Mouse (Mus musculus) liver, embryonic 12.5 days (tissue): ENCODE data around the gene Acot4. TPM values are rescaled to one million over a fixed set of nuclear protein-coding genes. Genes with fewer than 3 reads are reported as not detected.
"Not testable (repeated sequence)": the region's sequence is repeated elsewhere in the genome, so short reads cannot be mapped to it uniquely, and the experiment has no call there.

Experiments
- ATAC-seq: fragments of 200-750 bp; cut with Nextera tagmentation; 2 replicates; pipeline ENCODE4 v1.8.0; 2017; ENCODE audit warnings: moderate number of reproducible peaks, mild to moderate bottlenecking, moderate library complexity
- H3K27ac ChIP-seq: fragments of 300-500 bp; sonication (generic); 2 replicates; pipeline ENCODE4 v1.5.1; 2016; ENCODE audit warnings: mild to moderate bottlenecking
- H3K27me3 ChIP-seq: fragments of 300-500 bp; sonication (generic); replicated peaks from 2 replicates; pipeline ENCODE4 v1.6.1; 2016; ENCODE audit warnings: mild to moderate bottlenecking, moderate library complexity
- H3K36me3 ChIP-seq: fragments of 300-500 bp; sonication (generic); 2 replicates; pipeline ENCODE4 v1.6.1; 2016; ENCODE audit warnings: mild to moderate bottlenecking, moderate library complexity
- H3K4me1 ChIP-seq: fragments of 300-500 bp; sonication (generic); 2 replicates; pipeline ENCODE4 v1.6.1; 2016
- H3K4me2 ChIP-seq: fragments of 300-500 bp; sonication (generic); 2 replicates; pipeline ENCODE4 v1.6.1; 2016; ENCODE audit warnings: mild to moderate bottlenecking, moderate library complexity
- H3K4me3 ChIP-seq: fragments of 300-500 bp; sonication (generic); 2 replicates; pipeline ENCODE4 v1.5.1; 2016; ENCODE audit warnings: mild to moderate bottlenecking, moderate library complexity
- H3K9ac ChIP-seq: fragments of 300-500 bp; sonication (generic); 2 replicates; pipeline ENCODE4 v1.6.1; 2016; ENCODE audit warnings: mild to moderate bottlenecking, moderate library complexity
- H3K9me3 ChIP-seq: fragments of 300-500 bp; sonication (generic); replicated peaks from 2 replicates; pipeline ENCODE4 v1.6.1; 2016; ENCODE audit warnings: mild to moderate bottlenecking, moderate library complexity
- WGBS: fragments of 180-500 bp; shearing (Covaris S2); methylation state at CpG from one replicate; pipeline ENCODE4 v1.1.7; 2016; ENCODE audit not compliant: insufficient replicate concordance; 5-methylcytosine and 5-hydroxymethylcytosine counted together
- polyA plus RNA-seq: library from polyadenylated mRNA; unstranded; fragments of >200 nt; fragmentation: Nextera tagmentation; extraction: Ambion mirVana; gene quantifications from 2 replicates; pipeline ENCODE4 v1.2.1, GENCODE M21; 2016

Acot4 gene
- polyA plus RNA-seq, 1 experiment from 2014 or later = 6.6 TPM

GRCm38 (mm10) chr12:84062336-84062735 lies 24.2 kb downstream of the Acot4 start:
- Histone ChIP-seq H3K27ac (no peak overlapping the region), H3K9me3 (no peaks in the 10 kb centered on the region), H3K36me3 (no peaks in the 10 kb centered on the region), H3K9ac (no peak overlapping the region), H3K4me2 (no peak overlapping the region), H3K4me3 (no peak overlapping the region), H3K4me1 (no peaks in the 10 kb centered on the region), H3K27me3 (peaks cover 20% of the 10 kb centered on the region)
- WGBS = 81% methylated on average over 20 of the region's 20 CpGs
- ATAC-seq = no peak

- H3K36me3 ChIP-seq = no peaks in the 10 kb centered on the region
- H3K9ac ChIP-seq = no peak overlapping the region
- no peak overlapping the region for H3K4me3 ChIP-seq
- H3K9me3 ChIP-seq = no peaks in the 10 kb centered on the region
- no peak for ATAC-seq
- no peaks in the 10 kb centered on the region for H3K4me1 ChIP-seq
- H3K27ac ChIP-seq = no peak overlapping the region
- WGBS = 60% methylated on average over 5 of the region's 5 CpGs
- no peak overlapping the region for H3K4me2 ChIP-seq
- H3K27me3 ChIP-seq = peaks cover 29% of the 10 kb centered on the region
Measured at GRCm38 (mm10) chr12:84063228-84063627, 25.0 kb downstream of the Acot4 start.

GRCm38 (mm10) chr12:84063833-84064232 lies 25.7 kb downstream of the Acot4 start:
- H3K36me3 ChIP-seq = no peaks in the 10 kb centered on the region
- no peak for ATAC-seq
- 70% methylated on average over 2 of the region's 2 CpGs for WGBS
- H3K4me1 ChIP-seq = no peaks in the 10 kb centered on the region
- no peak overlapping the region for H3K9ac ChIP-seq
- no peak overlapping the region for H3K4me2 ChIP-seq
- H3K9me3 ChIP-seq = no peaks in the 10 kb centered on the region
- no peak overlapping the region for H3K4me3 ChIP-seq
- peaks cover 35% of the 10 kb centered on the region for H3K27me3 ChIP-seq
- H3K27ac ChIP-seq = no peak overlapping the region

DNA sequence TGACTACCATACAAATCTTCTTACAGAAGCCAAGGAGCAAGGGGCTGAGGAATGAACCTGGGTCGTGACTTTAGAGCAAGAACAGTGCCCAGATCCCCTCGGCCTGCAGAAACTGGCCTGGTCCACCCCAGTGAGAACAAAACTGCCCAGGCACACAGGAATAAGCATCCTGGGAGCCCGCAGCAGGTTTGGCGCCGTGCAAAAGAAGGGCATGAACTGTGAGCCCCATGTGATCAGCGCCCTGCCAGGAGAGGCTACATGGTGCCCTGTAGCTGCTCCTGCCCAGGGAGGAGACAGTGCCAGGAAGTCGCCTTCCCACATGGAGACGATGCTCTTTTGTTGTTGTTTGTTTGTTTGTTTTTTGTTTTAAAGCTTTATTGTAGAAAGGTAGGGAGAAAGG lies 26.4 kb downstream of the Acot4 start:
- no peaks in the 10 kb centered on the region for H3K4me1 ChIP-seq
- ATAC-seq = no peak
- H3K9ac ChIP-seq = no peak overlapping the region
- H3K4me2 ChIP-seq = no peak overlapping the region
- no peak overlapping the region for H3K27ac ChIP-seq
- 63% methylated on average over 8 of the region's 8 CpGs for WGBS
- H3K27me3 ChIP-seq = peaks cover 43% of the 10 kb centered on the region
- H3K9me3 ChIP-seq = no peaks in the 10 kb centered on the region
- H3K36me3 ChIP-seq = no peaks in the 10 kb centered on the region
- H3K4me3 ChIP-seq = no peak overlapping the region

- no peaks in the 10 kb centered on the region for H3K4me1 ChIP-seq
- H3K9me3 ChIP-seq = no peaks in the 10 kb centered on the region
- no peak overlapping the region for H3K27ac ChIP-seq
- 60% methylated on average over 4 of the region's 4 CpGs for WGBS
- H3K36me3 ChIP-seq = no peaks in the 10 kb centered on the region
- no peak overlapping the region for H3K9ac ChIP-seq
- no peak for ATAC-seq
- H3K4me2 ChIP-seq = no peak overlapping the region
- H3K27me3 ChIP-seq = peaks cover 59% of the 10 kb centered on the region
- H3K4me3 ChIP-seq = no peak overlapping the region
Measured at GRCm38 (mm10) chr12:84067752-84068151, 29.6 kb downstream of the Acot4 start.

DNA sequence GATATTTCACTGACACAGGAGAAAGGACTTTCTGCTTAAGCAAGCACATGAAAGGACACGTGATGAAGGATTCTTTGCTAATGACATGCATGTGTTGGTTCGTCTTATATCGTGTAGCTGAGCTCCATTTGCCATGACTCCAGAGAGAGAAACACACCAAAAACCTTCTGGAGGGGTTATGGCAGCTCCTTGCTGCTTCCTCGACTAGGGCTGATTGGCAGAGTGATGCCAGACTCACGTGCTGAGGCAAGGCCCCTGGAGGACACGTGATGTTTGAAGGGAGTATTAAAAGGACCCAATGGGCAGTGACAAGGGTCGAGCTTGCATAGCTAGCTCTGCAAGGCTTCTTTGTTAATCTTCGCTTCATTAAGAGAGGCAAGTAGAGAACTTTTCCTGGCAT lies 30.1 kb downstream of the Acot4 start:
- no peak for ATAC-seq
- H3K27me3 ChIP-seq = peaks cover 59% of the 10 kb centered on the region
- H3K9ac ChIP-seq = no peak overlapping the region

GRCm38 (mm10) chr12:84068986-84069385 lies 30.8 kb downstream of the Acot4 start, which contains the start of gene Acot5:
Acot5 (plus strand) TSS chr12:84069325.
- no peak within 1 kb of the TSS for H3K27ac ChIP-seq
- peak within 1 kb of the TSS; percentile 35 for H3K4me3 ChIP-seq
- H3K9me3 ChIP-seq = no peaks in the 10 kb centered on the region
- no peaks in the 10 kb centered on the region for H3K4me1 ChIP-seq
- ATAC-seq = no peak
- H3K9ac ChIP-seq = no peak within 1 kb of the TSS
- no peaks in the 10 kb centered on the region for H3K36me3 ChIP-seq
- peaks cover 64% of the 10 kb centered on the region for H3K27me3 ChIP-seq
- 43% methylated on average over 9 of the region's 9 CpGs for WGBS
- H3K4me2 ChIP-seq = peak within 1 kb of the TSS; percentile 58

More for the DNA sequence above, 30.1 kb downstream of the Acot4 start:
- Histone ChIP-seq H3K4me1 (no peaks in the 10 kb centered on the region), H3K27ac (no peak overlapping the region), H3K4me3 (no peak overlapping the region), H3K4me2 (no peak overlapping the region), H3K9me3 (no peaks in the 10 kb centered on the region), H3K36me3 (no peaks in the 10 kb centered on the region)
- 55% methylated on average over 8 of the region's 8 CpGs for WGBS

- peaks cover 64% of the 10 kb centered on the region for H3K27me3 ChIP-seq
- H3K36me3 ChIP-seq = not testable (repeated sequence)
Measured at GRCm38 (mm10) chr12:84069582-84069981, 31.4 kb downstream of the Acot4 start.

GRCm38 (mm10) chr12:84071696-84072095 lies 33.5 kb downstream of the Acot4 start:
- WGBS = 65% methylated on average over 2 of the region's 2 CpGs
- no peak for ATAC-seq
- no peaks in the 10 kb centered on the region for H3K36me3 ChIP-seq
- no peak overlapping the region for H3K4me3 ChIP-seq
- H3K27ac ChIP-seq = no peak overlapping the region
- H3K4me1 ChIP-seq = no peaks in the 10 kb centered on the region
- no peak overlapping the region for H3K4me2 ChIP-seq
- peaks cover 59% of the 10 kb centered on the region for H3K27me3 ChIP-seq
- no peaks in the 10 kb centered on the region for H3K9me3 ChIP-seq
- H3K9ac ChIP-seq = no peak overlapping the region

More at GRCm38 (mm10) chr12:84069582-84069981, 31.4 kb downstream of the Acot4 start:
- ATAC-seq, H3K27ac ChIP-seq, H3K9me3 ChIP-seq, H3K4me1 ChIP-seq, H3K9ac ChIP-seq: not testable (repeated sequence)
- H3K4me3 ChIP-seq = peak overlapping the region; percentile 35
- WGBS = 2% methylated on average over 48 of the region's 52 CpGs
- H3K4me2 ChIP-seq = peak overlapping the region; percentile 58

DNA sequence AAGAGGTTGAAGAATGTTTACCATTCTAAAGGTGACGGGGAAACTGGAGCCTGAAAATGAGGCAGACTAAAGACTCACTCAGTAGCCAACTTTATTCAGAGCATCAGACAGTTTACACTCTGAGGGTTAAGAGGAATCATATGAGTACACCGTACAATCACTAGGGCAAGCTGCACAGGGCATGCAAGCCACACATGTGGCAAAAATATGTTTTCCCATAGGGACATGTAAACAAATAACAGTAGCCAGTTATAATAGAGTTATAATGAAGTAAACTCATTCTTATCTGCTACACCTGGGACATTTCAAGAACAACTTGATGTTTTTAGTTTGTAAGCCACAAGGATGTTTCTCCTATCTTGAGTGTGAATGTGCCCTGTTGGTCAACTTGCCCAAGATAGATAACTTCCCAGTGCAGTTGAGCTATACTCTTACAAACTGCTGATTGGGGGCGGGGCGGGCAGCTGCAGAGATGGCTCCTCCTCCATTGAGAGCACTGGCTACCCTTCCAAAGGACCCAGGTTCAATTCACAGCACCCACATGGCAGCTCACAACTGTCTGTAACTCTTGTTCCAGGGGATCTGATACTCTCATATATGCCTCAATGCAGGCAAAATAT lies 39.3 kb downstream of the Acot4 start:
- Histone ChIP-seq H3K9ac (no peak overlapping the region; the same call in 1 of the 2 replicates), H3K9me3 (no peaks in the 10 kb centered on the region), H3K4me1 (no peaks in the 10 kb centered on the region), H3K27me3 (0 out of 2 replicates have a peak, but pooled peaks cover 7% of the 10 kb centered on the region), H3K27ac (no peak overlapping the region), H3K4me3 (no peak overlapping the region), H3K36me3 (no peaks in the 10 kb centered on the region), H3K4me2 (no peak overlapping the region)
- 68% methylated on average over 4 of the region's 4 CpGs for WGBS
- ATAC-seq = peak; percentile 30; the same call in 1 of the 2 replicates

DNA sequence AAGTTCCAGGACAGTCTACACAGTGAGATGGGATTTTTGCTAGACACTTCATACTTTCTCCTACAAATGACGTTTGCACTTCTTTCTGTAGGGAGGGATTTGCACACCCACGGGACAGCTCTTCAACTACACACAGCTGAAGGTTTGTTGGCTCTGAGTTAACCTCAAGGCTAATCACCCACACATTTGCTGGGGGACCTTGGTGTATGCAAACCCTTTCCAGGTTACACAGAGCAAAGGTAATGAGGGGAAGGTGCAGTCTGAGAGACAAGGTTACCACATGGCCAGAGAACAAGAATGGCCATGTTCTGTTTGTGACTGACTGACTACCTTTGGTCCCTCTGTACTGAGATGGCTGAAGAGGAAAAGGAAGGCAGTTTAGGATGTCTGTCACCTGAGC lies 45.7 kb downstream of the Acot4 start:
- Histone ChIP-seq H3K27ac (no peak overlapping the region), H3K36me3 (no peaks in the 10 kb centered on the region), H3K9ac (no peak overlapping the region), H3K4me2 (no peak overlapping the region), H3K4me1 (no peaks in the 10 kb centered on the region), H3K27me3 (0 out of 2 replicates have a peak, but pooled peaks cover 7% of the 10 kb centered on the region), H3K9me3 (no peaks in the 10 kb centered on the region), H3K4me3 (no peak overlapping the region)
- 59% methylated on average over 2 of the region's 2 CpGs for WGBS
- ATAC-seq = no peak

GRCm38 (mm10) chr12:84084581-84084980 lies 46.4 kb downstream of the Acot4 start:
- Histone ChIP-seq H3K4me2 (no peak overlapping the region), H3K4me1 (no peaks in the 10 kb centered on the region), H3K27ac (no peak overlapping the region), H3K9me3 (no peaks in the 10 kb centered on the region), H3K9ac (no peak overlapping the region), H3K4me3 (no peak overlapping the region), H3K27me3 (0 out of 2 replicates have a peak, but pooled peaks cover 7% of the 10 kb centered on the region), H3K36me3 (no peaks in the 10 kb centered on the region)
- ATAC-seq = no peak
- 61% methylated on average over 4 of the region's 4 CpGs for WGBS

DNA sequence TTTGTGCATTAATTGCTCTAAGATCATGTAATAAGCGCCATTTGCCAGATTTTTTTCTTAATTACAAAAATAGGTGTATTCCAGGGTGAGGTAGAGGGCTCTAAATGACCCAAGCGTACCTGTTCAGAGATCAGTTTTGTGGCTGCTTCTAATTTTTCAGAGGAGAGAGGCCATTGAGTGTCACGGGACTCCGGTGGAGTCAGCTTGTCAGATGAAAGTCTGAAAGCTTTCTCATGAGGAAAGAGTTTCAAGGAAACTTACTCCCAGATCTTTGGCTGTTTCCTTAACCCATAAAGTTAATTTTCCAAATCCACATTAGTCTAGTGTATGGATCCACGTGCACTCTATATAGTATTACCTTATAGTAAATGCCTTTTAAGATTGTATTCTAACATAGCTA lies 56.5 kb downstream of the Acot4 start:
- H3K9ac ChIP-seq, H3K4me3 ChIP-seq, H3K27me3 ChIP-seq, H3K9me3 ChIP-seq, H3K36me3 ChIP-seq, ATAC-seq, H3K4me1 ChIP-seq, H3K27ac ChIP-seq, H3K4me2 ChIP-seq: not testable (repeated sequence)
- WGBS = 72% methylated on average over 5 of the region's 5 CpGs
